Mouse (Mus musculus) hindbrain, postnatal 0 days (tissue): ENCODE data around the gene Tecpr2. TPM values are rescaled to one million over a fixed set of nuclear protein-coding genes. Genes with fewer than 3 reads are reported as not detected.

Source experiments
- ATAC-seq: fragments of 200-750 bp; cut with Nextera tagmentation; 2 replicates; pipeline ENCODE4 v1.8.0; 2017; ENCODE audit warnings: mild to moderate bottlenecking, moderate TSS enrichment, moderate library complexity
- DNase-seq: peaks from one replicate; pipeline ENCODE4 v3.0.0-alpha.2; 2015; ENCODE audit warnings: low spot score
- H3K27ac ChIP-seq: fragments of 300-500 bp; sonication (generic); 2 replicates; pipeline ENCODE4 v1.5.1; 2014; ENCODE audit warnings: mild to moderate bottlenecking
- H3K27me3 ChIP-seq: fragments of 300-500 bp; sonication (generic); 2 replicates; pipeline ENCODE4 v1.6.1; 2014; ENCODE audit warnings: low read length, mixed read lengths; ENCODE audit not compliant: insufficient read depth
- H3K36me3 ChIP-seq: fragments of 300-500 bp; sonication (generic); 2 replicates; pipeline ENCODE4 v1.6.1; 2014; ENCODE audit warnings: low read length, mixed read lengths; ENCODE audit not compliant: insufficient read depth
- H3K4me1 ChIP-seq: fragments of 300-500 bp; sonication (generic); 2 replicates; pipeline ENCODE4 v1.6.1; 2014; ENCODE audit warnings: antibody characterized with exemption, low read length, mixed read lengths; ENCODE audit not compliant: insufficient read depth
- H3K4me2 ChIP-seq: fragments of 300-500 bp; sonication (generic); 2 replicates; pipeline ENCODE4 v1.6.1; 2014; ENCODE audit warnings: low read depth, mild to moderate bottlenecking, low read length, moderate library complexity, mixed read lengths
- H3K4me3 ChIP-seq: fragments of 300-500 bp; sonication (generic); 2 replicates; pipeline ENCODE4 v1.5.1; 2014; ENCODE audit warnings: low read length
- H3K9ac ChIP-seq: fragments of 300-500 bp; sonication (generic); replicated peaks from 2 replicates; pipeline ENCODE4 v1.6.1; 2014; ENCODE audit warnings: mild to moderate bottlenecking, low read length, moderate library complexity, mixed read lengths
- H3K9me3 ChIP-seq: fragments of 300-500 bp; sonication (generic); 2 replicates; pipeline ENCODE4 v1.6.1; 2016; ENCODE audit warnings: low read length, mixed read lengths
- CTCF ChIP-seq: IDR thresholded peaks from 2 replicates; pipeline ENCODE4 v1.5.1; 2016; ENCODE audit warnings: antibody characterized with exemption, control low read depth, low read depth
- WGBS: fragments of 180-500 bp; shearing (Covaris S2); extraction: QIAGEN DNeasy Blood & Tissue Kit; methylation state at CpG from one replicate; pipeline ENCODE4 v1.1.7; 2014; 5-methylcytosine and 5-hydroxymethylcytosine counted together
- polyA plus RNA-seq: library from polyadenylated mRNA; unstranded; fragments of >200 nt; fragmentation: Nextera tagmentation; extraction: Ambion mirVana; gene quantifications from 2 replicates; pipeline ENCODE4 v1.2.1, GENCODE M21; 2015
- total RNA-seq: library from RNA; depleted of rRNA; stranded (reverse); fragments of >200 nt; gene quantifications from 2 replicates; pipeline ENCODE4 v1.2.3, GENCODE M21; 2014

Gene Tecpr2
- total and polyA plus RNA-seq, 2 experiments from 2014 or later = 4.3 to 24.1 TPM

DNA sequence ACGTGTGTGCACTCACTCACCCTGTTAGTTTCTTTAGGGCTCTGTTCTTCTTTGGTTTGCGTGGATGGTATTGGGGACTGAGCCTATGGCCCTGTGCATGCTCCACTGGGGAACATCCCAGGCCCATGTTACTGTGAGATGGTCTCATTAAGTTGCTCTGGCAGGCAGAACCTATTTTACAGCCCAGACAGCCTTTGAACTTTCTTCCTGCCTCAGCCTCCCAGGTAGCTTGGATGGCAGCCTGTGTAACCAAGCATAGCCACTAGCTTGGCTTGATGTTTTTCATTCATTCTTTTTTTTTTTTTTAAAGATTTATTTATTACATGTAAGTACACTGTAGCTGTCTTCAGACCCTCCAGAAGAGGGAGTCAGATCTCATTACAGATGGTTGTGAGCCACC, 3.8 kb upstream of the Tecpr2 start:
- no peak for TF ChIP-seq CTCF
- Histone ChIP-seq H3K4me3 (no peak overlapping the region), H3K36me3 (peaks cover 4% of the 10 kb centered on the region), H3K9me3 (no peaks in the 10 kb centered on the region), H3K4me1 (peaks cover 6% of the 10 kb centered on the region), H3K4me2 (no peak overlapping the region), H3K27me3 (no peaks in the 10 kb centered on the region), H3K9ac (no peak overlapping the region), H3K27ac (no peak overlapping the region)
- 92% methylated on average over 2 of the region's 2 CpGs for WGBS
- DNase-seq = no peak
- ATAC-seq = no peak

DNA sequence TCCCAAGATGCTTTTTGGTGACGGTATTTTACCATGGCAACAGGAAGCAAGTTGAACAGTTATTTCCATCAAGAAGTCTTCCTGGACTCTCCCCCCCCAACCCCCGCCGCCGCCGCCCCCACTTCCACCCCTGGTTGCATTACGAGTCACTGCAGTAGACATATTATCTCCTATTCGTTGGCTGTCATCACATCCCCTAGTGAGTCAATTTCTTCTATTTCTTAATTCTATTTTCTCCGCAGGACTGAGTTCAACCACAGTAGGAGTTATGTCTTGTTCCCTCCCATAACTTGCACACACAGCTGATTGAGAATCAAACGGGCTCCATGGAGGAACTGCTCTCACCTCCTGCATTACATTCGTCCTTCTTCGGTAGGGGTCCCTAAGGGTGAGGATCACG, 958 bp upstream of the Tecpr2 start:
- TF ChIP-seq CTCF = no peak
- 41% methylated on average over 12 of the region's 12 CpGs for WGBS
- Histone ChIP-seq H3K4me3 (peak overlapping the region; percentile 89), H3K27ac (peak overlapping the region; percentile 56; the same call in 1 of the 2 replicates), H3K9ac (peak overlapping the region; percentile 89), H3K9me3 (no peaks in the 10 kb centered on the region), H3K4me1 (peaks cover 6% of the 10 kb centered on the region), H3K4me2 (peak overlapping the region; percentile 93), H3K27me3 (no peaks in the 10 kb centered on the region), H3K36me3 (peaks cover 4% of the 10 kb centered on the region)
- ATAC-seq = no peak
- no peak for DNase-seq

DNA sequence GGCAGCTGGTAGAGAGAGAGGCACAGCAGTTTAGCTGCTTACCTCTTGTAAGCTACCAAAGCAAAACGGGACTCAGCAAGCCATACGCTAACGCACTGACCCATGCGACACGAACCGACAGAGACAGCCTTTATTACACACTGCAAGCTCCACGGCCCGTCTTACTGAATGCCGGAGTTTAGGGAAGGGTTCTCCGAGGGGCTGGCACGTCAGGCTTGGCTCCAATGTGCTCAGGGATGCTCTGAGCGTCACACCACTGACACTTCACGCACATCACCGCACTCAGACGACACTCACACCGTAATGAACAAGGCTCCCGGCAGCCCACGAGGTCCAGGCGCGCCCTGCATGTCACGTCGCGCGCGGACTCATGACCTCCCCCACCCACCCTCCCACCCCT, 458 bp upstream of the Tecpr2 start:
- TF ChIP-seq CTCF = no peak
- Histone ChIP-seq H3K27ac (peak overlapping the region; percentile 56), H3K4me1 (peaks cover 6% of the 10 kb centered on the region), H3K9me3 (no peaks in the 10 kb centered on the region), H3K4me2 (peak overlapping the region; percentile 93), H3K4me3 (peak overlapping the region; percentile 89), H3K36me3 (peaks cover 2% of the 10 kb centered on the region), H3K9ac (peak overlapping the region; percentile 89), H3K27me3 (no peaks in the 10 kb centered on the region)
- 0% methylated on average over 25 of the region's 25 CpGs for WGBS
- peak; percentile 84 for ATAC-seq
- DNase-seq = no peak

DNA sequence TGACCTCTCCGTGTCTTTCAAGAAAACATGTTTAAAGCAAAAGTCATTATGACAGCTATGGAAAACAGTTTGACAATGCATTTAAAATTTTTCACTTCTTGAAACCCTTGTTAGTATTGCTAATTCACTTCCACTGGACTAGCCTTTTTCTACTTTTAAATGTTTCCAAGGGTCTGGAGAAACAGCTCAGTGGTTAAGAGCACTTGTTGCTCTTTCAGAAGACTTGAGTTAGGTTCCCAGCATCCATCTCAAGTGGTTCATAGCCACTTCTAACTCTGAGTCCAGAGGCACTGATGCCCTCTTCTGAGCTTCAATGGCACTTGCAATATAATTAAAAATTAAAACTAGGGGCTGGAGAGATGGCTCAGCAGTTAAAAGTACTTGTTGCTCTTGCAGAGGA, 2.8 kb downstream of the Tecpr2 start:
- Histone ChIP-seq H3K4me2 (no peak overlapping the region), H3K9me3 (no peaks in the 10 kb centered on the region), H3K4me3 (no peak overlapping the region), H3K27ac (no peak overlapping the region), H3K27me3 (no peaks in the 10 kb centered on the region), H3K36me3 (0 out of 2 replicates have a peak, but pooled peaks cover 3% of the 10 kb centered on the region), H3K4me1 (peaks cover 6% of the 10 kb centered on the region), H3K9ac (no peak overlapping the region)
- ATAC-seq = no peak
- WGBS = 93% methylated on average over 1 of the region's 1 CpGs
- TF ChIP-seq CTCF = no peak
- DNase-seq = no peak

DNA sequence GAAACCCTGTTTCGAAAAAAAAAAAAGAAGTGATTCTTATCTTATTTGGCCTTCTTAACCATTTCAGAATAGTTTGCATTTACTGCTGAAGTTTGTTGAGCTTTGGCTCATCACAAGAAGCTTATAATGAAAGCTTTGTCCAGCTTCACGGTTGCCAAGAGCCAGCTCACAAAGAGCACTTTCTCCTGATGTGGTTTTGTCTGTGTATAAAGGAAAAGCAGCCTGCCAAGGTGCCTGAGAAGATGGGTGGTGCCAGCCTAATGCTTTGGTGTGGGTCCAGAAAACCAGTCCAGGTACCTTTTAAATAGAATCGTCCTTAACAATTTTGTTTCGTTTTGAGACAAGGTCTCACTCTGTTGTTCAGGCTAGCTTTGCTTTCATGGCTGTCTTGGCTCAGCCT, 13.0 kb downstream of the Tecpr2 start:
- ATAC-seq (no peak), DNase-seq (peak; percentile 7)
- no peak overlapping the region for H3K4me3 ChIP-seq
- no peaks in the 10 kb centered on the region for H3K36me3 ChIP-seq
- no peaks in the 10 kb centered on the region for H3K4me1 ChIP-seq
- no peak overlapping the region for H3K4me2 ChIP-seq
- TF ChIP-seq CTCF = no peak
- H3K9ac ChIP-seq = no peak overlapping the region
- 72% methylated on average over 4 of the region's 4 CpGs for WGBS
- H3K27me3 ChIP-seq = no peaks in the 10 kb centered on the region
- H3K27ac ChIP-seq = no peak overlapping the region
- no peaks in the 10 kb centered on the region for H3K9me3 ChIP-seq

DNA sequence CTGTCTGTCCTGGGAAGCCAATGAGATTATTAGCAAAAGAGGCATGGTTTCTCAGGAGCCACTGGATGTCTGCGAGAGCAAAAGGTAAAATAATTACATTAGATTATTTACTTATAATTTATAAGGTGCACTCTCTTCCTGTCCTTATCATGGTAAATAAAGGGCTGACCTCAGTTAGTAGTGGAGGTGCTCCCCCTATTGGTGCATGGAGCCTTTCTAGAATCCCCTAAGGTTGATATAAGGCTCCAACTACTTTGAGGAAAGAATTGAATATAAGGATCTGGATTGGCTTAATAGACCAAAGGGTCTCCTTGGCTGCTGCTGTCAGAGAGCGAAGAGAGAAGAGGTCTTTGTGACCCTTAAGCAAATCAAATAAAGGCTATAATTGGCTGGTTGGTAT, 14.5 kb downstream of the Tecpr2 start:
- H3K27me3 ChIP-seq = no peaks in the 10 kb centered on the region
- ATAC-seq = no peak
- no peak overlapping the region for H3K27ac ChIP-seq
- no peaks in the 10 kb centered on the region for H3K4me1 ChIP-seq
- no peak for TF ChIP-seq CTCF
- 93% methylated on average over 2 of the region's 2 CpGs for WGBS
- H3K36me3 ChIP-seq = no peaks in the 10 kb centered on the region
- DNase-seq = no peak
- no peak overlapping the region for H3K4me3 ChIP-seq
- no peak overlapping the region for H3K9ac ChIP-seq
- H3K9me3 ChIP-seq = no peaks in the 10 kb centered on the region
- no peak overlapping the region for H3K4me2 ChIP-seq

GRCm38 (mm10) chr12:110907845-110908244, 18.8 kb downstream of the Tecpr2 start:
- no peak overlapping the region for H3K9ac ChIP-seq
- no peak overlapping the region for H3K4me2 ChIP-seq
- 71% methylated on average over 3 of the region's 3 CpGs for WGBS
- no peak for TF ChIP-seq CTCF
- H3K4me3 ChIP-seq = no peak overlapping the region
- no peaks in the 10 kb centered on the region for H3K27me3 ChIP-seq
- ATAC-seq (no peak), DNase-seq (no peak)
- no peaks in the 10 kb centered on the region for H3K36me3 ChIP-seq
- H3K27ac ChIP-seq = no peak overlapping the region
- H3K4me1 ChIP-seq = no peaks in the 10 kb centered on the region
- H3K9me3 ChIP-seq = no peaks in the 10 kb centered on the region
